Mouse (Mus musculus) bone marrow, adult 2 months (tissue): ENCODE measurements around the gene Tbl1xr1. TPM values are rescaled to one million over a fixed set of nuclear protein-coding genes. Genes with fewer than 3 reads are reported as not detected.

Source experiments
- H3K27ac ChIP-seq: fragments of 200-500 bp; 2 replicates; pipeline ENCODE4 v1.5.1; 2012; ENCODE audit warnings: low read depth, mild to moderate bottlenecking, control low read depth, inconsistent platforms, low read length; ENCODE audit not compliant: control insufficient read depth, poor library complexity, insufficient read depth
- H3K4me1 ChIP-seq: fragments of 200-500 bp; 2 replicates; pipeline ENCODE4 v1.6.1; 2011; ENCODE audit warnings: low read length; ENCODE audit not compliant: control insufficient read depth, insufficient read depth
- H3K4me3 ChIP-seq: fragments of 200-500 bp; replicated peaks from 2 replicates; pipeline ENCODE3; 2011; ENCODE audit warnings: mild to moderate bottlenecking, low read depth, low read length, control low read depth; ENCODE audit not compliant: control insufficient read depth
- CTCF ChIP-seq: fragments of 200-500 bp; IDR thresholded peaks from 2 replicates; pipeline ENCODE4 v1.5.1; 2011; ENCODE audit warnings: low read length, control low read depth; ENCODE audit not compliant: control insufficient read depth, insufficient read depth
- POLR2A ChIP-seq: fragments of 200-500 bp; IDR thresholded peaks from 2 replicates; pipeline ENCODE4 v1.6.1; 2011; ENCODE audit warnings: low read depth, mild to moderate bottlenecking, control low read depth, low read length, borderline replicate concordance; ENCODE audit not compliant: control insufficient read depth
- WGBS: fragments of 180-500 bp; shearing (Covaris S2); methylation state at CpG from one replicate; pipeline ENCODE4 v1.1.7; 2018; 5-methylcytosine and 5-hydroxymethylcytosine counted together
- polyA plus RNA-seq: library from polyadenylated mRNA; stranded (reverse); fragments of >200 nt; gene quantifications from 2 replicates; pipeline ENCODE4 v1.2.4, GENCODE M21; 2011; ENCODE audit warnings: low replicate concordance; ENCODE audit not compliant: missing spikeins, insufficient read depth, insufficient read length

Gene Tbl1xr1
- polyA plus RNA-seq, 1 experiment: 32.5 TPM

DNA sequence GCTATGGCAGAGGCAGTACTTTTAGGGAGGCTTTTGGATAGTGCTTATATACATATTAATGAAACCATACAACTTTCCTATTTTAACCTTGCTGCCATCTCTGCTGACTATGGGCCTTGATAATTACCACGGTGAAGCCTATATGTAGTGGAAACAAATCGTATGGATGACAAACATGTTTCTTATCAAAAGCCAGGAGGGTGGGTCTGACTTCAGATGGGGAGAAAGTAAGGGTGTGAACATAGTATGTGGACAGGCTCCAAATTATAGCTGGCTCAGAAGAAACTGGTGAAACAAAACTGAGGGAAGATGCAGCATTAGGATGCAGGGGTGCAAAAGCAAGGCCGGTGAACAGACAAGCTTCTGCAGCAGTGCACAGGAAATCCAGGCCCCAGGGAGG, 151.6 kb downstream of the Tbl1xr1 start:
- WGBS: 58% methylated on average over 3 of the region's 3 CpGs
- TF ChIP-seq POLR2A (no peak), CTCF (no peak)
- Histone ChIP-seq H3K4me3 (no peak overlapping the region), H3K27ac (no peak overlapping the region), H3K4me1 (no peaks in the 10 kb centered on the region)

DNA sequence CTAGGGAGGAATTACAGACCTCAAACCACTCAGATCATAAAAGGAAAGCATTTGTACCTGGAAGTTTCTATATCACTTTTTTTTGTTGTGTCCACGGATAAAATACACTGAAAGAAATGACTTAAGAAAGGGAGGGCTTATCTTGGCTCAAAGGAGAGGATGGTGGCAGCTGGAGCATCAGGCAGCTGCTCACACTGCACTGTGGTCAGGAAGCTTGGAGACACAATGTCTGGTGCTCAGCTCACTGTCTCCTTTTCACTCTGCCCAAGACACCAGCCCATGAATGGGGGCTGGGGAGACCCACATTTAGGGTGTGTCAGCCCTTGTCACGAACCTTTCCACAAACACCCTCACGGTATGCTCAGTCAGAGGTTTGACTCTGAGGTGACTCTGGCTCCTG, 154.2 kb downstream of the Tbl1xr1 start:
- 77% methylated on average over 3 of the region's 3 CpGs for WGBS
- Histone ChIP-seq H3K4me3 (no peak overlapping the region), H3K27ac (no peak overlapping the region), H3K4me1 (no peaks in the 10 kb centered on the region)
- TF ChIP-seq CTCF (no peak), POLR2A (no peak)

DNA sequence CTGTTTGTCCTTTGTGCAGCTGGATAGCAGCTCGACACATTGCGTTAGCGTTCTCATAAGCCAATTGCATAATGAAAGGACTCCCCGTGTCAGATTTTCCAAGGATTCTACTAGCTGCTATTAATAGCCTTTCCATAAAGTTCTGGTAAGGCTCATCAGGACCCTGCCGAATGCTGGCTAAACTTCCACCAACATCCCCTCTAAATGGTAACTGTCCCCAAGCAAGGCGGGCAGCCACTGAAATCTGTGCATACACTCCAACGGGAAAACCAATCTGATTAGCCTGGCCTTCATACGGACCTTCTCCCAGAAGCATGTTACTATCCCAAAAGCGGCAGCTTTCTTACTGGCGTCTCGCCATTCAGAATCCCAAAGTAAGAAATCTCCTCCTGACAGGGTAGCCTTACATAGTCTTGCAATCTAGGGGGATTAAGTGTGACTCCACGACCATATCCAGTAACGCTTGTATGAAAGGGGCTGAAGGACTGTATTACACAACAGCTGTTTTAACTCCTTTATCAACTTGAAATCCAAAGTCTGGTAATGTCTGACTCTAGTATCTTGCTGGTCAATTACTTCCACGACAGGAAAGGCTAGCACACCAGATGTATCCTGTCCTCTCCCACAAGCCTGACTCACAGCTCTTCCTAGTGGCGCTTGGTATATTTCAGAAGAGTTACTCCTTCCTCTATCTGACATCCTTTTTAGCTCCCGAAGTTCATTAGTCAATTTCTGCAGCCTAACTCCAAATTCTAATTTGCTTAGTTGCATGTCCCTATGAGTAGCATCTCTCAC, 161.9 kb downstream of the Tbl1xr1 start:
- 73% methylated on average over 16 of the region's 16 CpGs for WGBS
- Histone ChIP-seq H3K27ac (no peak overlapping the region), H3K4me1 (no peaks in the 10 kb centered on the region), H3K4me3 (no peak overlapping the region)
- TF ChIP-seq CTCF (no peak), POLR2A (no peak)
